Mouse (Mus musculus) intestine, embryonic 14.5 days (tissue): ENCODE measurements at regions not wholly inside any gene's neighbourhood (a gene's known extent, or its start where the extent isn't known, plus 50 kb on each side); places are given as distances from the start of the nearest gene placed in this dataset.

ENCODE experiments used
- ATAC-seq: fragments of 200-750 bp; cut with Nextera tagmentation; replicated peaks from 2 replicates; pipeline ENCODE4 v1.8.0; 2017; ENCODE audit warnings: low read depth, moderate number of reproducible peaks, moderate TSS enrichment, moderate library complexity; ENCODE audit not compliant: low FRiP score, low TSS enrichment
- DNase-seq: peaks from one replicate; pipeline ENCODE4 v3.0.0-alpha.2; 2018; ENCODE audit warnings: low spot score
- H3K27ac ChIP-seq: fragments of 300-500 bp; sonication (generic); 2 replicates; pipeline ENCODE4 v1.5.1; 2014; ENCODE audit warnings: low read depth, mild to moderate bottlenecking, control low read depth
- H3K27me3 ChIP-seq: fragments of 300-500 bp; sonication (generic); replicated peaks from 2 replicates; pipeline ENCODE4 v1.6.1; 2014; ENCODE audit warnings: low read length, control low read depth; ENCODE audit not compliant: control insufficient read depth, insufficient read depth
- H3K36me3 ChIP-seq: fragments of 300-500 bp; sonication (generic); 2 replicates; pipeline ENCODE4 v1.6.1; 2014; ENCODE audit warnings: low read length, control low read depth; ENCODE audit not compliant: control insufficient read depth, insufficient read depth
- H3K4me1 ChIP-seq: fragments of 300-500 bp; sonication (generic); replicated peaks from 2 replicates; pipeline ENCODE4 v1.6.1; 2014; ENCODE audit warnings: low read length, control low read depth, mixed read lengths; ENCODE audit not compliant: control insufficient read depth, insufficient read depth
- H3K4me2 ChIP-seq: fragments of 300-500 bp; sonication (generic); 2 replicates; pipeline ENCODE4 v1.6.1; 2014; ENCODE audit warnings: low read length
- H3K4me3 ChIP-seq: fragments of 300-500 bp; sonication (generic); 2 replicates; pipeline ENCODE4 v1.5.1; 2014; ENCODE audit warnings: low read depth, low read length, control low read depth, mixed read lengths
- H3K9ac ChIP-seq: fragments of 300-500 bp; sonication (generic); 2 replicates; pipeline ENCODE4 v1.6.1; 2014; ENCODE audit warnings: mild to moderate bottlenecking, low read length
- H3K9me3 ChIP-seq: fragments of 300-500 bp; sonication (generic); 2 replicates; pipeline ENCODE4 v1.6.1; 2016; ENCODE audit warnings: low read length, control low read depth; ENCODE audit not compliant: control insufficient read depth
- WGBS: fragments of 180-500 bp; shearing (Covaris S2); extraction: QIAGEN DNeasy Blood & Tissue Kit; methylation state at CpG from one replicate; pipeline ENCODE4 v1.1.7; 2014; 5-methylcytosine and 5-hydroxymethylcytosine counted together

- Histone ChIP-seq H3K4me2 (no peak overlapping the region), H3K36me3 (no peaks in the 10 kb centered on the region), H3K27me3 (no peaks in the 10 kb centered on the region), H3K4me3 (no peak overlapping the region), H3K9ac (no peak overlapping the region), H3K4me1 (no peaks in the 10 kb centered on the region), H3K27ac (no peak overlapping the region), H3K9me3 (no peaks in the 10 kb centered on the region)
- WGBS, result 80% methylated on average over 8 of the region's 8 CpGs
- no peak for DNase-seq
- ATAC-seq, result no peak
These were observed 503.5 kb upstream of the Hsf2 start for GRCm38 (mm10) chr10:56982526-56983190.

GRCm38 (mm10) chr10:56994969-56995368 lies 491.2 kb upstream of the Hsf2 start:
- Histone ChIP-seq H3K4me1 (no peaks in the 10 kb centered on the region), H3K27me3 (no peaks in the 10 kb centered on the region), H3K4me2 (no peak overlapping the region), H3K27ac (no peak overlapping the region), H3K36me3 (no peaks in the 10 kb centered on the region), H3K9ac (no peak overlapping the region), H3K4me3 (no peak overlapping the region), H3K9me3 (no peaks in the 10 kb centered on the region)
- ATAC-seq (no peak), DNase-seq (no peak)
- WGBS, result 88% methylated on average over 3 of the region's 3 CpGs

DNA sequence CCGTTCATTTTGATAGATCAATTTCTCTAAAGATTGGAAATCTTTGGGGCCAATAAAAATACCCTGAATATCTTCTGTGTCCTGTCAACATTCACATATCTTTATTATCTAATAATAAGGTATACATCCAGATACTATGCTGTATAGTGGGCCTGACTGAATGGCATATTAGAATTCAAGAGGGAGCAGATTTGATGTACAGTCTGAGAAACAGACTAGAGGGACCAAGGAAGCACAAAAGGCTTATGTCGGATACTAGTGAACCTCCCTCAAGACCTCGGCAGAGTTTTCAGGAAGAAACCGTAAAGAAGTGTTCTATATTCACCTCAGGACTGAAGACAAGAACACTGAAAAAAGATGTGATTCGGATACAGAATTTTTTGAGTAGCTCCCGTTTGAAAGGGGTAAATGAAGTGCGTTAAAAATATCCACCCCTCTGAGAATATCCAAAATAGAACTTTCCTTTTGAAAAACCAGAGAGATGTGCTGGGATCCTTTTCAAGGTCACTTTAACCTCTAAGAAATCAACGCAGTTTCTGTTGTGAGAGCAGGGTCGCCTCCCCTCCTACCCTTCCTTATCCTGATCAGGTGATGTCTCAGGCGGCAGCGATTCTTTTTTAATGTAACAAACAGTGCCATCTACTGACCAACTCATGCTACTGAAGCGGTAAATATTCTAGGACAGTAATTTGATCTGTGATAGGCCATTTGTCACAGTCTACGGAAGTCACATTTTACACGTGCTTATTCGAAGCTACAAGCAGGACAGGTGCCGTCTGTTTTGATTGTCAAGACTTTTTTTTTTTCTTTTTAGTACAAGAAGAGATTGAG lies 485.1 kb upstream of the Hsf2 start:
- WGBS, result 26% methylated on average over 16 of the region's 16 CpGs
- Histone ChIP-seq H3K27me3 (no peaks in the 10 kb centered on the region), H3K4me2 (peak overlapping the region; percentile 31), H3K27ac (no peak overlapping the region), H3K4me3 (0 out of 2 replicates have a peak overlapping the region, but pooled peaks have one; percentile 13), H3K9me3 (no peaks in the 10 kb centered on the region), H3K36me3 (no peaks in the 10 kb centered on the region), H3K4me1 (no peaks in the 10 kb centered on the region), H3K9ac (no peak overlapping the region)
- ATAC-seq (peak; percentile 55), DNase-seq (peak; percentile 58)

DNA sequence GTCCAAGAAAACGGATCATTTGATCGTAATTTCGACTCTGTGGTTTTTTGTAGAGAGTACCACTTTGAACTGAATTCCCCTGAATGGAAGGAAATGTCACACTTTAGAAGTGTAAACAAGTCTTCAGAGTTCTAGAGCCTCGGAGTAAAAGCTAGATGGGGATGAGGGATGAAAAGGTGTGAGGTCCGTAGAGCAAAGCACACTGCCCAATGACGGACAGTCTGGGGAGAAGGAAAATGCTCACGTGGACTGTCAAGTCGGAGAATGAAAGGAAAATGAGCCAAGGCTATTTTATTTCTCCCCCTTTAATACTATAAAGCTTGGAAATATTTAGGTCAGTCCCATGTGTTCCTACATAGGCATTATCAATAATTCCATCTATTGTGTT lies 484.5 kb upstream of the Hsf2 start:
- DNase-seq, result no peak
- Histone ChIP-seq H3K36me3 (no peaks in the 10 kb centered on the region), H3K4me3 (0 out of 2 replicates have a peak overlapping the region, but pooled peaks have one; percentile 13), H3K27ac (no peak overlapping the region), H3K9me3 (no peaks in the 10 kb centered on the region), H3K9ac (no peak overlapping the region), H3K4me1 (no peaks in the 10 kb centered on the region), H3K4me2 (peak overlapping the region; percentile 31), H3K27me3 (no peaks in the 10 kb centered on the region)
- 58% methylated on average over 8 of the region's 8 CpGs for WGBS
- ATAC-seq, result no peak

GRCm38 (mm10) chr10:57037641-57038040 lies 448.5 kb upstream of the Hsf2 start:
- 64% methylated on average over 2 of the region's 2 CpGs for WGBS
- Histone ChIP-seq H3K9me3 (no peaks in the 10 kb centered on the region), H3K9ac (no peak overlapping the region), H3K4me3 (no peak overlapping the region), H3K4me2 (no peak overlapping the region), H3K4me1 (peaks cover 11% of the 10 kb centered on the region), H3K36me3 (no peaks in the 10 kb centered on the region), H3K27me3 (no peaks in the 10 kb centered on the region), H3K27ac (no peak overlapping the region)
- ATAC-seq (no peak), DNase-seq (no peak)

DNA sequence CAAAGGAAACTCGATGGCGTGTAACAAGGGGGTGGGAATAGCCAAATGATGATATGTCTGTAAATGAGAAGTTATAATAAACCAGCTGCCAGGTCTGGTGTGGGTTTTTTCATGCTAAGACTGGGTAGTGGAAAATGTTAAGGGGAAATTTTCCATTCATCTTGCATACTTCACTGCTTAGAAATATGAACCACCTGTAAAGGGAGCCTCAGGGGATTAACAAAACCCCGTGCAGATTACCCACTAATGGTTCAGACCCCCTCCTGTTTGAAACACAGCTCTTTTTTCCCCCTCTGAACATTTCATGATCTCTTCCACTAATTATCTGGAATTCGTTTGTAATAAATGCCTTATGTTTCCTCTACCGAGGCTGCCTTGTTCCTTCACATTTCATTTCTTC lies 446.0 kb upstream of the Hsf2 start:
- 45% methylated on average over 5 of the region's 5 CpGs for WGBS
- ATAC-seq (no peak), DNase-seq (no peak)
- H3K4me2 ChIP-seq, result peak overlapping the region; percentile 13; the same call in 1 of the 2 replicates
- no peak overlapping the region for H3K27ac ChIP-seq
- no peaks in the 10 kb centered on the region for H3K9me3 ChIP-seq
- H3K4me1 ChIP-seq, result peaks cover 11% of the 10 kb centered on the region
- no peak overlapping the region for H3K9ac ChIP-seq
- H3K4me3 ChIP-seq, result no peak overlapping the region
- no peaks in the 10 kb centered on the region for H3K27me3 ChIP-seq
- no peaks in the 10 kb centered on the region for H3K36me3 ChIP-seq

- no peak overlapping the region for H3K4me3 ChIP-seq
- no peak overlapping the region for H3K4me2 ChIP-seq
- no peaks in the 10 kb centered on the region for H3K9me3 ChIP-seq
- ATAC-seq, result no peak
- 84% methylated on average over 2 of the region's 2 CpGs for WGBS
- no peaks in the 10 kb centered on the region for H3K36me3 ChIP-seq
- H3K27ac ChIP-seq, result no peak overlapping the region
- H3K9ac ChIP-seq, result no peak overlapping the region
- no peaks in the 10 kb centered on the region for H3K27me3 ChIP-seq
- no peaks in the 10 kb centered on the region for H3K4me1 ChIP-seq
- no peak for DNase-seq
These were observed 440.2 kb upstream of the Hsf2 start for GRCm38 (mm10) chr10:57046021-57046420.

DNA sequence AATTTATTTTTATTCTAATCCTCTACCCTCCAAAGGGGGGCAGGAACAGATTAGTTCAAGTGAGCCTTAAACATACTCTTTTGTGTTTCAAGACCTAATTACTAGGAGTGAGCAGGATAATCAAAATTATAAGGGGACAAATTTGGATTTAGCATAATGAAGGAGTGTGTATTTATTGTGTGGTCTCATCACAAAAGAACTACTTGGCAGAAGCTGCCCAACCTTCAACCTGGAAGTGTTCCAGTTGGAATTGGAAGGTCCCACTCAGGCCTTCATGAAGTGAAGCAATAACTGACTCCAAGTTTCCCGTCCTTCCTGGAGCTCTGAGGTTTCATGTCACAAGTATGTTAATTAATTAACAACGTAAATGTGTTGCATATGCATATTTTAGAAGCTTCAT lies 439.3 kb upstream of the Hsf2 start:
- whole genome bisulfite sequencing, result 65% methylated on average over 2 of the region's 2 CpGs
- DNase-seq (no peak), ATAC-seq (no peak)
- Histone ChIP-seq H3K4me2 (no peak overlapping the region), H3K27ac (no peak overlapping the region), H3K9me3 (no peaks in the 10 kb centered on the region), H3K4me1 (no peaks in the 10 kb centered on the region), H3K36me3 (no peaks in the 10 kb centered on the region), H3K27me3 (no peaks in the 10 kb centered on the region), H3K9ac (no peak overlapping the region), H3K4me3 (no peak overlapping the region)

DNA sequence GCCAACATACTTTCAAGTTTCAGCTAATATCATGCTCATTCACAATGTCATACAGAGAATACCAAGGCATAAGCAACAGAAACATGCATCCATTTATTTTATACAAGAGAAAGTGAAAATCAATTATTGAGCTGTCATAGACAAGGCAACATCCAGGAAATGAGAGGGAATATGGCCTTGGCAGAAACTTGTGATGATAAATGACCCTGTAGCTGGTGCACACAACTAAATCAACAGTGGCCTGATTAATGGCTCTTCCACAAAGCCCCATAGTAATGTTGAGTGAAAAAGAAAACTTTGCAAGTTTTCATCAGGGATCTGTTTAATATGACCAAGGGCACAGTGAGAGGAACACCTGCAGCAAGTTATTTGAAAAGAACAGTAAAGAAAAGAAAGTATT lies 438.5 kb upstream of the Hsf2 start:
- no peak for ATAC-seq
- Histone ChIP-seq H3K9ac (no peak overlapping the region), H3K27me3 (no peaks in the 10 kb centered on the region), H3K27ac (no peak overlapping the region), H3K4me1 (no peaks in the 10 kb centered on the region), H3K4me3 (no peak overlapping the region), H3K4me2 (no peak overlapping the region), H3K9me3 (no peaks in the 10 kb centered on the region), H3K36me3 (no peaks in the 10 kb centered on the region)
- DNase-seq, result no peak
